Mouse (Mus musculus): ENCODE results near the gene Tmem192. TPM values are rescaled to one million over a fixed set of nuclear protein-coding genes. Genes with fewer than 3 reads are reported as not detected.
A peak's percentile ranks its signal among the peaks of the same experiment; 100 is the strongest.

The Tmem192 gene
- 0.40 and 0.56 TPM in 2 replicates for polyA plus RNA-seq (2012)

- no peaks in the 10 kb centered on the region for H3K9me3 ChIP-seq (ENCODE audit: control insufficient read depth, low read length)
- peaks cover 21% of the 10 kb centered on the region for H3K4me1 ChIP-seq (ENCODE audit: control insufficient read depth)
- H3K4me3 ChIP-seq (replicated peaks): peak within 1 kb of the TSS; percentile 82
- no peaks in the 10 kb centered on the region for H3K36me3 ChIP-seq (ENCODE audit: control insufficient read depth)
- peaks cover 15% of the 10 kb centered on the region for H3K27me3 ChIP-seq (ENCODE audit: control insufficient read depth)
- TF ChIP-seq TAL1 (IDR thresholded peaks at IDR 0.05; ENCODE audit: low read length) (no peak), GATA1 (IDR thresholded peaks at IDR 0.05; ENCODE audit: low read length) (no peak)
Observed at GRCm38 (mm10) chr8:64946820-64947697, at the start of gene Tmem192. Gene Tmem192, plus strand, starts transcription at chr8:64947185.

- Histone ChIP-seq H3K9me3 (ENCODE audit: control insufficient read depth, low read length) (no peaks in the 10 kb centered on the region), H3K27me3 (ENCODE audit: control insufficient read depth) (no peaks in the 10 kb centered on the region), H3K4me1 (ENCODE audit: control insufficient read depth) (no peaks in the 10 kb centered on the region), H3K4me3 (replicated peaks) (no peak overlapping the region), H3K36me3 (ENCODE audit: control insufficient read depth) (no peaks in the 10 kb centered on the region)
- no peak for TF ChIP-seq TAL1 (IDR thresholded peaks at IDR 0.05; ENCODE audit: low read length)
- no peak for TF ChIP-seq GATA1 (IDR thresholded peaks at IDR 0.05; ENCODE audit: low read length)
Observed at GRCm38 (mm10) chr8:64898710-64899109, 48.3 kb upstream of the Tmem192 start.

DNA sequence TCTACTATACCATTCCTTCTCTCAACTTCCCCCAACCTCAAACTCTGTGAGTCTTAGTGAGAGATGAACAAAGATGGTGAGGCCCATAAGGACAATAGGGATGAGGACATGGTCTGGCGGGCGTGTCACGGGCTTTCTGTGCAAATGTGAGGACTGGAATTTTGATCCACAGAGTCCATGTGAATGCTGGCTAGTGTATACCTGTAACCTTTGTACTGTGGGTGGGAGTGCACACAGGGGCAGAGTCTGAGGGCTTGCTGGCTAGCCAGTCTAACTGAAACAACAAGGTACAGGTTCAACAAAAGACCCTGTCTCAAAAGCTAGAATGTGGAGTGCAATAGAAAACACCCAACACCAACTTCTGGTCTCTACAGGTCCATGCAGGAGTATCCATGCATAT lies 46.3 kb upstream of the Tmem192 start:
- no peaks in the 10 kb centered on the region for H3K9me3 ChIP-seq (ENCODE audit: control insufficient read depth, low read length)
- no peaks in the 10 kb centered on the region for H3K36me3 ChIP-seq (ENCODE audit: control insufficient read depth)
- H3K4me1 ChIP-seq (ENCODE audit: control insufficient read depth): no peaks in the 10 kb centered on the region
- TF ChIP-seq TAL1 (IDR thresholded peaks at IDR 0.05; ENCODE audit: low read length) (no peak), GATA1 (IDR thresholded peaks at IDR 0.05; ENCODE audit: low read length) (no peak)
- no peak overlapping the region for H3K4me3 ChIP-seq (replicated peaks)
- no peaks in the 10 kb centered on the region for H3K27me3 ChIP-seq (ENCODE audit: control insufficient read depth)

DNA sequence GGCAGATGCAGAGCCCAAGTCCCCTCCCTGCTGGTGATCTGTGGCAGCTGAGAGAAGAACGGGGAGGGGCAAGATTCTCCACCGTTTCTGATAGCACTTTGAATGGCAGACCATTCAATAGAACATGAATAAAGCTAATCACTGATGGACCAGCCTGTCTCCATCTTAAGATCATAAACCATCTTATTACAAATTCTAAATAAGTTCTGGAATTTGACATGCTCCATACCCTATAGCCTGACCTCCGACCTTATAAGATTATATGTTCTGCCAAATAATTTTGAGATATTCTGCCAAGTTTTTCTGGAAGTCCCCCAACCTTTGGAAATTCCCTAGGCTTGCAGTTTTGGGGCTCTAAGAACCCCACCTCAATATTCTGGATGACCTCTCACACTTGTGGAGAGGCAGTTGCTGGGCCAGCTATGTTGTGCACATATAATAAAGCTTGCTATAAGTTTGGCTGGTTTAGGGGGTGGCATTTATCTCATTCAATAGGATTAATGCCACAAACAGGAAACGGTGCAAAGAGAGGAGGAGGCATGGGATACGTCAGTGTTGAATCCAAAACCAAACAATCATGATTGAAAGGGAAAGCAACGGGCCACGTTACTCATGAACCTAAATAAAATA lies 45.3 kb upstream of the Tmem192 start:
- H3K9me3 ChIP-seq (ENCODE audit: control insufficient read depth, low read length): no peaks in the 10 kb centered on the region
- no peaks in the 10 kb centered on the region for H3K4me1 ChIP-seq (ENCODE audit: control insufficient read depth)
- TF ChIP-seq TAL1 (IDR thresholded peaks at IDR 0.05; ENCODE audit: low read length) (no peak), GATA1 (IDR thresholded peaks at IDR 0.05; ENCODE audit: low read length) (no peak)

DNA sequence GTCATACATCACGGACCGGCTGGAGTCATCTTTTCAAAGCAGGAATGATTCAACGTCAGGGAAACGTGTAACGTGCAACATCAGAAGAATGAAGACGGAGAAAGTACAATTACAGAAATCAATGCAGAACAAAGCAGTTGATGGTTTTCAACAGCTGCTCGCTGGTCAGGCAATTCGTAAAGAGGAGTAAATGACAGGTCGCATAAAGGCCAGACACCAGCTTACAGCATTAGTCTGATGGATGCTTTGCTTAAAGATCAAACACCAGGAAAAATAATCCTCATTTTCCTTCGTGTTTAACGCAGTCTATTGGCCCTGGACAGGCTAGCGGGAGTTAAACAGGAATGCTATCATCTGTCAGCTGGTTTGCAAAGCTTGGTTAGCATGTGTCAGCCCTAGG lies 44.8 kb upstream of the Tmem192 start:
- Histone ChIP-seq H3K9me3 (ENCODE audit: control insufficient read depth, low read length) (no peaks in the 10 kb centered on the region), H3K27me3 (ENCODE audit: control insufficient read depth) (no peaks in the 10 kb centered on the region), H3K4me1 (ENCODE audit: control insufficient read depth) (no peaks in the 10 kb centered on the region), H3K36me3 (ENCODE audit: control insufficient read depth) (no peaks in the 10 kb centered on the region), H3K4me3 (replicated peaks) (no peak overlapping the region)
- no peak for TF ChIP-seq GATA1 (IDR thresholded peaks at IDR 0.05; ENCODE audit: low read length)
- no peak for TF ChIP-seq TAL1 (IDR thresholded peaks at IDR 0.05; ENCODE audit: low read length)

More for the DNA sequence above, 45.3 kb upstream of the Tmem192 start:
- Histone ChIP-seq H3K27me3 (ENCODE audit: control insufficient read depth) (no peaks in the 10 kb centered on the region), H3K36me3 (ENCODE audit: control insufficient read depth) (no peaks in the 10 kb centered on the region), H3K4me3 (replicated peaks) (no peak overlapping the region)

DNA sequence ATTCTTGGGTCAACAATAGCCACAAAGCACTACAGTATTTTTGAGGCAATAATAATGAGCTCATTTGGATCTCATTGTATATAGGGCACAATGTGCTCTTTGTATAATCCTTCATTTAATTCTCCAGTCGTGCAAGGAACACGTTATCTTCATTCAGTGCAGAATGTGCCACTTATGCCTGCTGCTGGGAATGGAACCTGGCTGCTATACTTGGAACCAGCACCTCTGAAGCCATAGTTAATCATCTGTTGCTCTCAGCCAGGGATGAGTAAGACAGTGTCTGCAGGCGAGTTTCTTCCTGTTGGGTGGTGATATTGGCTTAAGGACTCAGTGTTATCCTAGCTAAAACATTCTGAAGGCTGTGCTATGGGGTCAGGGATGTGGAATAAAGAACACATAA lies 43.2 kb upstream of the Tmem192 start:
- TF ChIP-seq TAL1 (IDR thresholded peaks at IDR 0.05; ENCODE audit: low read length): no peak
- Histone ChIP-seq H3K36me3 (ENCODE audit: control insufficient read depth) (no peaks in the 10 kb centered on the region), H3K4me3 (replicated peaks) (no peak overlapping the region), H3K9me3 (ENCODE audit: control insufficient read depth, low read length) (no peaks in the 10 kb centered on the region), H3K27me3 (ENCODE audit: control insufficient read depth) (no peaks in the 10 kb centered on the region), H3K4me1 (ENCODE audit: control insufficient read depth) (no peaks in the 10 kb centered on the region)

- no peak overlapping the region for H3K4me3 ChIP-seq (replicated peaks)
- no peaks in the 10 kb centered on the region for H3K36me3 ChIP-seq (ENCODE audit: control insufficient read depth)
- H3K27me3 ChIP-seq (ENCODE audit: control insufficient read depth): no peaks in the 10 kb centered on the region
- TF ChIP-seq TAL1 (IDR thresholded peaks at IDR 0.05; ENCODE audit: low read length): no peak
- H3K4me1 ChIP-seq (ENCODE audit: control insufficient read depth): no peaks in the 10 kb centered on the region
- H3K9me3 ChIP-seq (ENCODE audit: control insufficient read depth, low read length): 0 out of 2 replicates have a peak, but pooled peaks cover 3% of the 10 kb centered on the region
Observed at GRCm38 (mm10) chr8:64910026-64910425, 37.0 kb upstream of the Tmem192 start.

- TF ChIP-seq TAL1 (IDR thresholded peaks at IDR 0.05; ENCODE audit: low read length) (no peak), GATA1 (IDR thresholded peaks at IDR 0.05; ENCODE audit: low read length) (no peak)
- H3K27me3 ChIP-seq (ENCODE audit: control insufficient read depth): no peaks in the 10 kb centered on the region
- H3K9me3 ChIP-seq (ENCODE audit: control insufficient read depth, low read length): no peaks in the 10 kb centered on the region
- no peaks in the 10 kb centered on the region for H3K36me3 ChIP-seq (ENCODE audit: control insufficient read depth)
- no peaks in the 10 kb centered on the region for H3K4me1 ChIP-seq (ENCODE audit: control insufficient read depth)
- no peak overlapping the region for H3K4me3 ChIP-seq (replicated peaks)
Observed at GRCm38 (mm10) chr8:64916793-64917192, 30.2 kb upstream of the Tmem192 start.

- TF ChIP-seq TAL1 (IDR thresholded peaks at IDR 0.05; ENCODE audit: low read length) (no peak), GATA1 (IDR thresholded peaks at IDR 0.05; ENCODE audit: low read length) (no peak)
- Histone ChIP-seq H3K36me3 (ENCODE audit: control insufficient read depth) (no peaks in the 10 kb centered on the region), H3K4me1 (ENCODE audit: control insufficient read depth) (no peaks in the 10 kb centered on the region), H3K27me3 (ENCODE audit: control insufficient read depth) (no peaks in the 10 kb centered on the region), H3K9me3 (ENCODE audit: control insufficient read depth, low read length) (no peaks in the 10 kb centered on the region), H3K4me3 (replicated peaks) (no peak overlapping the region)
Observed at GRCm38 (mm10) chr8:64923329-64923728, 23.7 kb upstream of the Tmem192 start.

Data from erythroblast, embryonic 14.5 days (primary cell).